Mouse (Mus musculus): Measurements from ENCODE around the gene Kif2c. TPM values are rescaled to one million over a fixed set of nuclear protein-coding genes. Genes with fewer than 3 reads are reported as not detected.

Kif2c gene
- polyA plus RNA-seq, 1 experiment from 2014 or later, result 77.6 TPM

DNA sequence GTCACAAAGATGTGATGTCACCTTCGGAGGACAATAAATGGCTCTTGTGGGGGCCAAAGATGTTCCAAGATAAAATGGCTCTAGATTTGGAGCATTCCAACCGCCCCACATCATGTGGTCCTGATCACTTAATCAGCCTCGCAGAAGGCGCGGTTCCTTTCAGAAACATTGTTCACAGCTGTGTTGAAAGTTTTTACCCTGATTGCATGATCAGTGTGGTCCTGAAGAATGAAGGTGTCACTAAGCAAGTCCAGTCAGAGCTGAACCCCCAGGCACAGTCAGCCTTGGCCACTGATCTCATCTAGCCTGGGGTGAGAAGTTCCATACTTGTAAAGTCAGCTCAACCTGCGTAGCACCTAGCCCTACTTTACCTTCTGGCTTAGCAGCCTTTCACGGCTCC lies 64.5 kb downstream of the Kif2c start:
- Histone ChIP-seq H3K36me3 (ENCODE audit: control insufficient read depth, insufficient read depth, low read length) (0 out of 2 replicates have a peak, but pooled peaks cover 2% of the 10 kb centered on the region), H3K9me3 (ENCODE audit: control insufficient read depth, low read length) (no peaks in the 10 kb centered on the region), H3K4me2 (ENCODE audit: low read depth, low read length) (no peak overlapping the region), H3K9ac (ENCODE audit: low read length) (no peak overlapping the region), H3K27me3 (ENCODE audit: control insufficient read depth, insufficient read depth, low read depth, low read length) (no peaks in the 10 kb centered on the region), H3K4me1 (replicated peaks; ENCODE audit: control insufficient read depth, insufficient read depth, low read length) (peaks cover 9% of the 10 kb centered on the region; the same call in 1 of the 2 replicates), H3K27ac (ENCODE audit: low read length) (no peak overlapping the region), H3K4me3 (ENCODE audit: low read length) (no peak overlapping the region)
- WGBS, result 92% methylated on average over 7 of the region's 7 CpGs
- no peak for ATAC-seq (ENCODE audit: low read depth)

DNA sequence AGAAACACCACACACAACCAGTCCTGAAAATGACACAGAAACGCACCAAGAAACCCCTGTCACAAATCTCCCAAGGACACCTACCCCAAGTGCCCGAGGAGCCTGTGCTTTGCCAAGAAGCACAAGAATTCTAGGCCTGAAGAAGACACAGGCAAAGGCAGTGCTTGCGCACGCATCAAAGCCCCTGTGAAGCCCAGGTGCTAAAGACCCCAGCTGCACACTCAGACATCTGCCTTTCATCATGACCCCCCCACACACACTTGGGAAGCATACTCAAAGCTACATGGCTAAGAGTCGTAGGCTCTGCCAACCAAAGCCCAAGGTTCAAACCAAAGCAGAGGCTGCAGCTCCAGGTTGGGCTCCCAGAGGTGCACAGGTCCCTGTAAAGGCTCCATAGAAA lies 66.8 kb downstream of the Kif2c start:
- no peak overlapping the region for H3K4me3 ChIP-seq (ENCODE audit: low read length)
- peaks cover 6% of the 10 kb centered on the region; the same call in 1 of the 2 replicates for H3K4me1 ChIP-seq (replicated peaks; ENCODE audit: control insufficient read depth, insufficient read depth, low read length)
- no peak for ATAC-seq (ENCODE audit: low read depth)
- no peak overlapping the region for H3K4me2 ChIP-seq (ENCODE audit: low read depth, low read length)
- no peak overlapping the region for H3K9ac ChIP-seq (ENCODE audit: low read length)
- H3K36me3 ChIP-seq (ENCODE audit: control insufficient read depth, insufficient read depth, low read length), result 0 out of 2 replicates have a peak, but pooled peaks cover 4% of the 10 kb centered on the region
- no peaks in the 10 kb centered on the region for H3K27me3 ChIP-seq (ENCODE audit: control insufficient read depth, insufficient read depth, low read depth, low read length)
- no peaks in the 10 kb centered on the region for H3K9me3 ChIP-seq (ENCODE audit: control insufficient read depth, low read length)
- WGBS, result 82% methylated on average over 5 of the region's 5 CpGs
- no peak overlapping the region for H3K27ac ChIP-seq (ENCODE audit: low read length)

DNA sequence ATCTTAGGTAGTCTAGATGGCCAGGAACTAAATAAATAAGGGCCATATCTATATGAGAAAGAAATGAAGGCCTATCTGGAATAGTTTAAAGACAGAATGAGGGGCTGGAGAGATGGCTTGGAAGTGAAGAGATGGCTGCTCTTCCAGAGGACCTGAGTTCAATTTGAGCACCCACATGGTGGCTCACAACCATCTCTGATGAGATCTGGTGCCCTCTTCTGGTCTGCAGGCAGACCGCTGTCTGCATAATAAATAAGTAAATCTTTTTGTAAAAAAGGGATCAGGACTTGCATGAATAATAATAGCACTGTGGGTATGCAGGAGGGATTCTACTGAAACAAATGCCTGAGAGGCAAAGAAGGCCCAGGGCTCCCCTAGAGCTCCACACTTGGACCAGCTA lies 69.2 kb downstream of the Kif2c start:
- peaks cover 12% of the 10 kb centered on the region; the same call in 1 of the 2 replicates for H3K36me3 ChIP-seq (ENCODE audit: control insufficient read depth, insufficient read depth, low read length)
- H3K9ac ChIP-seq (ENCODE audit: low read length), result no peak overlapping the region

DNA sequence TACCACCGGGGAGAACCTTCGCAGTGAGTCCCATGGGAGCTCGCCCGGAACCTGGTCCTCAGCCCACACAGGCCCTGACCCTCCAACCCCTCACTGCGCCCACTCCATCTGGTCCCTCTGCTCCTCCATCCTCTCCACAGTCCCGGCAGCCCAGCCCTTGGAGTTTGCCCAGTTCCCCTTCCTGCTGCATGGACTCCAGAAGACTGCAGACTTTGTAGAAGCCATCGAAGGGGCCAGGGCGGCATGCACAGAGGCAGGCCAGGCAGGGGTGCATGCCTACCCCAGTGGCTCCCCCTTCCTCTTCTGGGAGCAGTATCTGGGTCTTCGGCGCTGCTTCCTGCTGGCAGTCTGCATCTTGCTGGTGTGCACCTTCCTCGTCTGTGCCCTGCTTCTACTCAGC lies 71.5 kb downstream of the Kif2c start:
- H3K36me3 ChIP-seq (ENCODE audit: control insufficient read depth, insufficient read depth, low read length), result peaks cover 12% of the 10 kb centered on the region; the same call in 1 of the 2 replicates
- WGBS, result 95% methylated on average over 11 of the region's 11 CpGs
- no peak for ATAC-seq (ENCODE audit: low read depth)

More for the DNA sequence above, 69.2 kb downstream of the Kif2c start:
- H3K9me3 ChIP-seq (ENCODE audit: control insufficient read depth, low read length), result no peaks in the 10 kb centered on the region
- H3K4me1 ChIP-seq (replicated peaks; ENCODE audit: control insufficient read depth, insufficient read depth, low read length), result no peaks in the 10 kb centered on the region
- no peak overlapping the region for H3K27ac ChIP-seq (ENCODE audit: low read length)
- no peak overlapping the region for H3K4me2 ChIP-seq (ENCODE audit: low read depth, low read length)
- ATAC-seq (ENCODE audit: low read depth), result no peak
- H3K27me3 ChIP-seq (ENCODE audit: control insufficient read depth, insufficient read depth, low read depth, low read length), result no peaks in the 10 kb centered on the region
- WGBS, result 84% methylated on average over 1 of the region's 1 CpGs
- no peak overlapping the region for H3K4me3 ChIP-seq (ENCODE audit: low read length)

DNA sequence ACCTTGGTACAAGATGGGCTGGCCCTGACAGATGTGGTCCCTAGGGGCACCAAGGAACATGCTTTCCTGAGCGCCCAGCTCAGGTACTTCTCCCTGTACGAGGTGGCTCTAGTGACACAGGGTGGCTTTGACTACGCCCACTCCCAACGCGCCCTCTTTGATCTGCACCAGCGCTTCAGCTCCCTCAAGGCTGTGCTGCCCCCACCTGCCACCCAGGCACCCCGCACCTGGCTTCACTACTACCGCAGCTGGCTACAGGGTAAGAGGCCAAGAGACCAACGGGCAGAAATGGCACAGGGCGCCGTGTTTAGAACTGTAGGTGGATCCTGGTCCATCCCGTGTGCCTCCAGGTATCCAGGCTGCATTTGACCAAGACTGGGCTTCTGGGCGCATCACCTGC lies 72.2 kb downstream of the Kif2c start:
- WGBS, result 92% methylated on average over 13 of the region's 13 CpGs
- Histone ChIP-seq H3K4me2 (ENCODE audit: low read depth, low read length) (no peak overlapping the region), H3K27ac (ENCODE audit: low read length) (no peak overlapping the region), H3K27me3 (ENCODE audit: control insufficient read depth, insufficient read depth, low read depth, low read length) (no peaks in the 10 kb centered on the region), H3K36me3 (ENCODE audit: control insufficient read depth, insufficient read depth, low read length) (peaks cover 12% of the 10 kb centered on the region; the same call in 1 of the 2 replicates), H3K9me3 (ENCODE audit: control insufficient read depth, low read length) (no peaks in the 10 kb centered on the region), H3K4me3 (ENCODE audit: low read length) (no peak overlapping the region), H3K4me1 (replicated peaks; ENCODE audit: control insufficient read depth, insufficient read depth, low read length) (peaks cover 1% of the 10 kb centered on the region; the same call in 1 of the 2 replicates), H3K9ac (ENCODE audit: low read length) (no peak overlapping the region)
- no peak for ATAC-seq (ENCODE audit: low read depth)

More for the DNA sequence above, 71.5 kb downstream of the Kif2c start:
- Histone ChIP-seq H3K27ac (ENCODE audit: low read length) (no peak overlapping the region), H3K4me1 (replicated peaks; ENCODE audit: control insufficient read depth, insufficient read depth, low read length) (no peaks in the 10 kb centered on the region), H3K4me2 (ENCODE audit: low read depth, low read length) (no peak overlapping the region), H3K9ac (ENCODE audit: low read length) (no peak overlapping the region), H3K4me3 (ENCODE audit: low read length) (no peak overlapping the region), H3K27me3 (ENCODE audit: control insufficient read depth, insufficient read depth, low read depth, low read length) (no peaks in the 10 kb centered on the region), H3K9me3 (ENCODE audit: control insufficient read depth, low read length) (no peaks in the 10 kb centered on the region)

Small RNAs within 50 kb of the gene (microRNA-seq; reads per million reads assigned to microRNA genes)
- not detected for gene Gm22398

Other genes with a start within 250 kb of the Kif2c start
- 102 and 107 TPM in 2 replicates for gene Urod, start 188.2 kb downstream of the Kif2c start, polyA plus RNA-seq (2015; fragmentation: Nextera tagmentation; extraction: Ambion mirVana)
- 8.0 and 9.0 TPM in 2 replicates for gene Hectd3, start 187.3 kb downstream of the Kif2c start, polyA plus RNA-seq (2015; fragmentation: Nextera tagmentation; extraction: Ambion mirVana)
- 27.8 and 29.7 TPM in 2 replicates for gene Eif2b3, start 163.2 kb downstream of the Kif2c start, polyA plus RNA-seq (2015; fragmentation: Nextera tagmentation; extraction: Ambion mirVana)
- 5.3 and 5.7 TPM in 2 replicates for gene Ptch2, start 86.6 kb downstream of the Kif2c start, polyA plus RNA-seq (2015; fragmentation: Nextera tagmentation; extraction: Ambion mirVana)
- 4.5 and 4.9 TPM in 2 replicates for gene Btbd19, start 56.9 kb downstream of the Kif2c start, polyA plus RNA-seq (2015; fragmentation: Nextera tagmentation; extraction: Ambion mirVana)
- 3.6 and 5.1 TPM in 2 replicates for gene Tctex1d4, start 55.8 kb downstream of the Kif2c start, polyA plus RNA-seq (2015; fragmentation: Nextera tagmentation; extraction: Ambion mirVana)
- 3.0 and 3.2 TPM in 2 replicates for gene Plk3, start 48.7 kb downstream of the Kif2c start, polyA plus RNA-seq (2015; fragmentation: Nextera tagmentation; extraction: Ambion mirVana)
- gene Rps8, start 26.4 kb downstream of the Kif2c start, polyA plus RNA-seq (2015; fragmentation: Nextera tagmentation; extraction: Ambion mirVana), result 858 and 904 TPM in 2 replicates
- gene Tmem53, start 69.3 kb upstream of the Kif2c start, polyA plus RNA-seq (2015; fragmentation: Nextera tagmentation; extraction: Ambion mirVana), result 19.9 and 25.3 TPM in 2 replicates
- 2.0 and 3.6 TPM in 2 replicates for gene Armh1, start 69.5 kb upstream of the Kif2c start, polyA plus RNA-seq (2015; fragmentation: Nextera tagmentation; extraction: Ambion mirVana)